Mouse (Mus musculus) forebrain, embryonic 10.5 days (tissue): ENCODE results near the gene Sdf4. TPM values are rescaled to one million over a fixed set of nuclear protein-coding genes. Genes with fewer than 3 reads are reported as not detected.

Experiments used
- DNase-seq: peaks from one replicate; pipeline ENCODE4 v3.0.0-alpha.2; 2017; ENCODE audit warnings: low spot score; ENCODE audit errors: extremely low spot score
- H3K27ac ChIP-seq: fragments of 300-500 bp; sonication (generic); 2 replicates; pipeline ENCODE4 v1.5.1; 2016; ENCODE audit warnings: mild to moderate bottlenecking
- H3K27me3 ChIP-seq: fragments of 300-500 bp; sonication (generic); 2 replicates; pipeline ENCODE4 v1.6.1; 2016; ENCODE audit warnings: mild to moderate bottlenecking; ENCODE audit not compliant: poor library complexity, severe bottlenecking
- H3K36me3 ChIP-seq: fragments of 300-500 bp; sonication (generic); replicated peaks from 2 replicates; pipeline ENCODE4 v1.6.1; 2016; ENCODE audit warnings: mild to moderate bottlenecking, moderate library complexity
- H3K4me1 ChIP-seq: fragments of 300-500 bp; sonication (generic); 2 replicates; pipeline ENCODE4 v1.6.1; 2016
- H3K4me3 ChIP-seq: fragments of 300-500 bp; sonication (generic); 2 replicates; pipeline ENCODE4 v1.5.1; 2016; ENCODE audit warnings: mild to moderate bottlenecking, moderate library complexity
- H3K9me3 ChIP-seq: fragments of 300-500 bp; sonication (generic); 2 replicates; pipeline ENCODE4 v1.6.1; 2016; ENCODE audit warnings: mild to moderate bottlenecking, moderate library complexity
- WGBS: fragments of 180-500 bp; shearing (Covaris S2); methylation state at CpG from one replicate; pipeline ENCODE4 v1.1.7; 2016; 5-methylcytosine and 5-hydroxymethylcytosine counted together
- polyA plus RNA-seq: library from polyadenylated mRNA; unstranded; fragments of >200 nt; fragmentation: Nextera tagmentation; extraction: Ambion mirVana; gene quantifications from 2 replicates; pipeline ENCODE4 v1.2.1, GENCODE M21; 2016

Sdf4 gene
- polyA plus RNA-seq, 1 experiment from 2014 or later: 135 TPM

- DNase-seq: no peak
- 47% methylated on average over 6 of the region's 6 CpGs for WGBS
- Histone ChIP-seq H3K4me3 (no peak overlapping the region), H3K9me3 (no peaks in the 10 kb centered on the region), H3K27me3 (no peaks in the 10 kb centered on the region), H3K27ac (no peak overlapping the region), H3K36me3 (no peaks in the 10 kb centered on the region), H3K4me1 (peaks cover 11% of the 10 kb centered on the region)
Observed at GRCm38 (mm10) chr4:155972651-155973050, 20.0 kb upstream of the Sdf4 start.

- Histone ChIP-seq H3K4me1 (peaks cover 11% of the 10 kb centered on the region), H3K36me3 (no peaks in the 10 kb centered on the region), H3K9me3 (no peaks in the 10 kb centered on the region), H3K27ac (no peak overlapping the region), H3K27me3 (no peaks in the 10 kb centered on the region), H3K4me3 (no peak overlapping the region)
- WGBS: 85% methylated on average over 2 of the region's 2 CpGs
- no peak for DNase-seq
Observed at GRCm38 (mm10) chr4:155973239-155973638, 19.4 kb upstream of the Sdf4 start.

GRCm38 (mm10) chr4:155981436-155982082 lies 11.1 kb upstream of the Sdf4 start:
- 84% methylated on average over 12 of the region's 12 CpGs for WGBS
- no peak for DNase-seq
- H3K9me3 ChIP-seq: no peaks in the 10 kb centered on the region

GRCm38 (mm10) chr4:155983788-155984187 lies 8.9 kb upstream of the Sdf4 start:
- Histone ChIP-seq H3K36me3 (no peaks in the 10 kb centered on the region), H3K27me3 (no peaks in the 10 kb centered on the region), H3K4me3 (no peak overlapping the region), H3K27ac (no peak overlapping the region), H3K9me3 (no peaks in the 10 kb centered on the region), H3K4me1 (peaks cover 7% of the 10 kb centered on the region; the same call in 1 of the 2 replicates)
- no peak for DNase-seq
- 16% methylated on average over 2 of the region's 2 CpGs for WGBS

More at GRCm38 (mm10) chr4:155981436-155982082, 11.1 kb upstream of the Sdf4 start:
- Histone ChIP-seq H3K4me3 (no peak overlapping the region), H3K4me1 (peaks cover 7% of the 10 kb centered on the region; the same call in 1 of the 2 replicates), H3K27ac (no peak overlapping the region), H3K27me3 (no peaks in the 10 kb centered on the region), H3K36me3 (no peaks in the 10 kb centered on the region)

- Histone ChIP-seq H3K27ac (peak overlapping the region; percentile 95), H3K4me1 (peaks cover 26% of the 10 kb centered on the region), H3K9me3 (peaks cover 8% of the 10 kb centered on the region; the same call in 1 of the 2 replicates), H3K36me3 (peaks cover 30% of the 10 kb centered on the region), H3K27me3 (no peaks in the 10 kb centered on the region), H3K4me3 (peak overlapping the region; percentile 71)
- peak; percentile 21 for DNase-seq
- 91% methylated on average over 22 of the region's 22 CpGs for WGBS
Observed at GRCm38 (mm10) chr4:155991211-155991907, 1.3 kb upstream of the Sdf4 start.

GRCm38 (mm10) chr4:155991908-155992230 lies 803 bp upstream of the Sdf4 start:
- WGBS: 30% methylated on average over 37 of the region's 37 CpGs

GRCm38 (mm10) chr4:155992906-155993547 lies 355 bp downstream of the Sdf4 start:
- H3K27me3 ChIP-seq: no peaks in the 10 kb centered on the region
- H3K4me3 ChIP-seq: peak overlapping the region; percentile 71
- peaks cover 47% of the 10 kb centered on the region for H3K36me3 ChIP-seq
- peaks cover 26% of the 10 kb centered on the region for H3K4me1 ChIP-seq
- peak; percentile 96 for DNase-seq
- under 1% methylated on average over 70 of the region's 70 CpGs for WGBS
- peaks cover 8% of the 10 kb centered on the region; the same call in 1 of the 2 replicates for H3K9me3 ChIP-seq
- H3K27ac ChIP-seq: peak overlapping the region; percentile 95

More at GRCm38 (mm10) chr4:155991908-155992230, 803 bp upstream of the Sdf4 start:
- peaks cover 8% of the 10 kb centered on the region; the same call in 1 of the 2 replicates for H3K9me3 ChIP-seq
- H3K27me3 ChIP-seq: no peaks in the 10 kb centered on the region
- peak overlapping the region; percentile 95 for H3K27ac ChIP-seq
- H3K4me1 ChIP-seq: peaks cover 26% of the 10 kb centered on the region
- H3K36me3 ChIP-seq: peaks cover 35% of the 10 kb centered on the region
- peak overlapping the region; percentile 71 for H3K4me3 ChIP-seq
- DNase-seq: no peak

GRCm38 (mm10) chr4:155993606-155994005 lies 934 bp downstream of the Sdf4 start:
- H3K4me3 ChIP-seq: peak overlapping the region; percentile 71
- DNase-seq: no peak
- 7% methylated on average over 15 of the region's 15 CpGs for WGBS
- H3K27ac ChIP-seq: peak overlapping the region; percentile 95
- peaks cover 8% of the 10 kb centered on the region; the same call in 1 of the 2 replicates for H3K9me3 ChIP-seq
- peaks cover 53% of the 10 kb centered on the region for H3K36me3 ChIP-seq
- H3K27me3 ChIP-seq: no peaks in the 10 kb centered on the region
- H3K4me1 ChIP-seq: peaks cover 26% of the 10 kb centered on the region

- H3K4me3 ChIP-seq: no peak overlapping the region
- no peaks in the 10 kb centered on the region for H3K27me3 ChIP-seq
- no peak overlapping the region for H3K27ac ChIP-seq
- 90% methylated on average over 3 of the region's 3 CpGs for WGBS
- peaks cover 96% of the 10 kb centered on the region for H3K36me3 ChIP-seq
- H3K9me3 ChIP-seq: no peaks in the 10 kb centered on the region
- H3K4me1 ChIP-seq: no peaks in the 10 kb centered on the region
- no peak for DNase-seq
Observed at GRCm38 (mm10) chr4:156004109-156004508, 11.4 kb downstream of the Sdf4 start.

GRCm38 (mm10) chr4:156008369-156008768 lies 15.7 kb downstream of the Sdf4 start:
- H3K9me3 ChIP-seq: no peaks in the 10 kb centered on the region
- no peak overlapping the region for H3K27ac ChIP-seq
- H3K36me3 ChIP-seq: peaks cover 97% of the 10 kb centered on the region
- no peaks in the 10 kb centered on the region for H3K27me3 ChIP-seq
- 93% methylated on average over 4 of the region's 4 CpGs for WGBS
- no peak for DNase-seq
- H3K4me3 ChIP-seq: no peak overlapping the region
- H3K4me1 ChIP-seq: no peaks in the 10 kb centered on the region

GRCm38 (mm10) chr4:156013637-156014036 lies 21.0 kb downstream of the Sdf4 start, which contains the start of gene Tnfrsf4:
Gene Tnfrsf4, plus strand, starts transcription at chr4:156013843.
- Histone ChIP-seq H3K4me1 (no peaks in the 10 kb centered on the region), H3K36me3 (peaks cover 73% of the 10 kb centered on the region), H3K27ac (no peak within 1 kb of the TSS), H3K27me3 (no peaks in the 10 kb centered on the region), H3K4me3 (no peak within 1 kb of the TSS), H3K9me3 (no peaks in the 10 kb centered on the region)
- 86% methylated on average over 8 of the region's 8 CpGs for WGBS
- DNase-seq: no peak

- no peak overlapping the region for H3K27ac ChIP-seq
- no peak overlapping the region for H3K4me3 ChIP-seq
- H3K36me3 ChIP-seq: peaks cover 68% of the 10 kb centered on the region
- H3K9me3 ChIP-seq: no peaks in the 10 kb centered on the region
- no peaks in the 10 kb centered on the region for H3K4me1 ChIP-seq
- no peak for DNase-seq
- WGBS: 91% methylated on average over 2 of the region's 2 CpGs
- H3K27me3 ChIP-seq: no peaks in the 10 kb centered on the region
Observed at GRCm38 (mm10) chr4:156014436-156014835, 21.8 kb downstream of the Sdf4 start.

GRCm38 (mm10) chr4:156019771-156020170 lies 27.1 kb downstream of the Sdf4 start:
- Histone ChIP-seq H3K27ac (no peak overlapping the region), H3K27me3 (no peaks in the 10 kb centered on the region), H3K4me3 (no peak overlapping the region), H3K36me3 (peaks cover 25% of the 10 kb centered on the region), H3K9me3 (no peaks in the 10 kb centered on the region), H3K4me1 (no peaks in the 10 kb centered on the region)
- DNase-seq: no peak
- 93% methylated on average over 12 of the region's 12 CpGs for WGBS
